Mouse (Mus musculus) stomach, embryonic 14.5 days (tissue): ENCODE measurements around the gene Fem1a. TPM values are rescaled to one million over a fixed set of nuclear protein-coding genes. Genes with fewer than 3 reads are reported as not detected.

Experiments used
- ATAC-seq: fragments of 200-750 bp; cut with Nextera tagmentation; 2 replicates; pipeline ENCODE4 v1.8.0; 2017; ENCODE audit warnings: low read depth, moderate TSS enrichment; ENCODE audit not compliant: insufficient number of reproducible peaks, insufficient read depth, low FRiP score
- H3K27ac ChIP-seq: fragments of 300-500 bp; sonication (generic); 2 replicates; pipeline ENCODE4 v1.5.1; 2014; ENCODE audit warnings: mild to moderate bottlenecking, low read length, moderate library complexity, mixed read lengths
- H3K27me3 ChIP-seq: fragments of 300-500 bp; sonication (generic); 2 replicates; pipeline ENCODE4 v1.6.1; 2014; ENCODE audit warnings: low read length, control low read depth, mixed read lengths; ENCODE audit not compliant: control insufficient read depth, insufficient read depth
- H3K36me3 ChIP-seq: fragments of 300-500 bp; sonication (generic); 2 replicates; pipeline ENCODE4 v1.6.1; 2014; ENCODE audit warnings: mild to moderate bottlenecking, control low read depth, low read length, moderate library complexity, mixed read lengths; ENCODE audit not compliant: control insufficient read depth, insufficient read depth
- H3K4me1 ChIP-seq: fragments of 300-500 bp; sonication (generic); 2 replicates; pipeline ENCODE4 v1.6.1; 2014; ENCODE audit warnings: low read length, control low read depth, mixed read lengths; ENCODE audit not compliant: control insufficient read depth, insufficient read depth
- H3K4me2 ChIP-seq: fragments of 300-500 bp; sonication (generic); replicated peaks from 2 replicates; pipeline ENCODE4 v1.6.1; 2014; ENCODE audit warnings: low read depth, low read length, control low read depth
- H3K4me3 ChIP-seq: fragments of 300-500 bp; sonication (generic); 2 replicates; pipeline ENCODE4 v1.5.1; 2014; ENCODE audit warnings: low read depth, low read length, control low read depth
- H3K9ac ChIP-seq: fragments of 300-500 bp; sonication (generic); replicated peaks from 2 replicates; pipeline ENCODE4 v1.6.1; 2014; ENCODE audit warnings: low read depth, mild to moderate bottlenecking, control low read depth, low read length, moderate library complexity, mixed read lengths
- H3K9me3 ChIP-seq: fragments of 300-500 bp; sonication (generic); 2 replicates; pipeline ENCODE4 v1.6.1; 2016; ENCODE audit warnings: low read depth, low read length, control low read depth; ENCODE audit not compliant: control insufficient read depth
- WGBS: fragments of 180-500 bp; shearing (Covaris S2); extraction: QIAGEN DNeasy Blood & Tissue Kit; methylation state at CpG from one replicate; pipeline ENCODE4 v1.1.7; 2014; 5-methylcytosine and 5-hydroxymethylcytosine counted together
- polyA plus RNA-seq: library from polyadenylated mRNA; unstranded; fragments of >200 nt; fragmentation: Nextera tagmentation; extraction: Ambion mirVana; gene quantifications from 2 replicates; pipeline ENCODE4 v1.2.1, GENCODE M21; 2014

Fem1a gene
- 13.4 and 13.5 TPM in 2 replicates for polyA plus RNA-seq

DNA sequence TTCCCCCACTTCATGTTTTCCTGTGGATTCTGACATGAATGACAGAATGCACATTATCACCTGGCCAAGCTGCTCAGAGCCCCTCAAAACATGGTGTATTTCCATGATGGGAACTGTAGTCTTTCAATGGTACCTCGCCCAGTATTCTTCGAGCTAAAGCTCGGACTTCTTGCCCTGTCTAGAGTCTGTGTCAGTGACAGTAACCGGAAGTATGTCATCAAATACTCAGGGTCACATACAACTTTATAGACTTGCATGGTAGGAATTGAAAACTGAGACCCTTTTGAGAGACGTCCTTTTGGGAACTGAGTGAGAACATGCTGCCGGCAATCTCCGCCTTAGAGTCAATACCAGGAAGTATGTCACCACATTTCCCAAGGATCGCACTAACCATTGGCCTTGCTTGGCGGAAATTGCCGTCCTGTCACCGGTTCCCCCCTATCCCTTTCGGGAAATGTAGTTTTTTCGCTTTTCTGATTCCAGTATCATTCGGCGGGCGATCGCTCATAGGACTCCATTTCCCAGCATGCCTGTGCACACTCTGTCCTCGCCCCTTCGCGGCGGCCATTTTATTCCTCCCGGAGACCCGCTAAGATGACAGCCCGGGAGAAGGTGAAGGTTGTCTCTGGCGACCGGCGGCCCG lies at the start of gene Fem1a:
Fem1a (plus strand) TSS at position 572 of the 643 bp plus-strand sequence.
- Histone ChIP-seq H3K9ac (peak within 1 kb of the TSS; percentile 48), H3K4me1 (peaks cover 15% of the 10 kb centered on the region; the same call in 1 of the 2 replicates), H3K9me3 (no peaks in the 10 kb centered on the region), H3K36me3 (peaks cover 30% of the 10 kb centered on the region), H3K27me3 (no peaks in the 10 kb centered on the region), H3K4me2 (peak within 1 kb of the TSS; percentile 88), H3K4me3 (peak within 1 kb of the TSS; percentile 65), H3K27ac (peak within 1 kb of the TSS; percentile 88)
- peak; percentile 91 for ATAC-seq
- WGBS: 0% methylated on average over 28 of the region's 28 CpGs

DNA sequence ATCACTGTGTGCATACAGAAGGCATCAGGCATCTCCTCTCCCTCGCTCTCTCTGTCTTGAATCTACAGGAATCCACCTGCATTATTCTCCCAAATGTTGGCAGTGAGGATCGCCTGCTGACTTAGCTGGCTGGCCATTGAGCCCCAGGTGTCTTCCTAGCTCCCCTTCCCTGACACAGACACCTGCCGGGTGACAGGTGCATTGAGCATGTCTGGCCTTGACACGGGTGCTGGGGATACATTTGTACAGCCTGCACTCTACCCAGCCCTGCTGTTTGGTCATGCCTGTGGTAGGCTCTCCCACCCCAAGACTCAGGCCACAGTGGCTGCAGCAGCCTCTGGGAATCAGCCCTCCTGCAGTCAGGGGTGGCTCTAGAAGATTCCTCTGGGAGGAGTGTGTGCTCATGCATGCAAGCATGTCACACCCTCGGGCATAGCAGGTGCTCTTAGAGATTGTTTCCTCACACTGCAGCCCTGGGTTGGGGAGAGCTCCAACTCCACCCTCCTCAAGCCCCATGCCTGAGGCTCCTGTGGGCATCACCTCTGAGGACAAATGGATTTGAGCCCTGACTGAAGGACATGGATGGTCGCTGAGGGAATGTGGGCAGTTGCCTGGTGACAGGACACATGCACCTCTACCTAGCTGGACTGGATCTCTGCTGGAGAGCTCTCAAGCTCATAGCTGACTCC lies 49.5 kb upstream of the Fem1a start:
- peaks cover 82% of the 10 kb centered on the region for H3K36me3 ChIP-seq
- ATAC-seq: no peak

DNA sequence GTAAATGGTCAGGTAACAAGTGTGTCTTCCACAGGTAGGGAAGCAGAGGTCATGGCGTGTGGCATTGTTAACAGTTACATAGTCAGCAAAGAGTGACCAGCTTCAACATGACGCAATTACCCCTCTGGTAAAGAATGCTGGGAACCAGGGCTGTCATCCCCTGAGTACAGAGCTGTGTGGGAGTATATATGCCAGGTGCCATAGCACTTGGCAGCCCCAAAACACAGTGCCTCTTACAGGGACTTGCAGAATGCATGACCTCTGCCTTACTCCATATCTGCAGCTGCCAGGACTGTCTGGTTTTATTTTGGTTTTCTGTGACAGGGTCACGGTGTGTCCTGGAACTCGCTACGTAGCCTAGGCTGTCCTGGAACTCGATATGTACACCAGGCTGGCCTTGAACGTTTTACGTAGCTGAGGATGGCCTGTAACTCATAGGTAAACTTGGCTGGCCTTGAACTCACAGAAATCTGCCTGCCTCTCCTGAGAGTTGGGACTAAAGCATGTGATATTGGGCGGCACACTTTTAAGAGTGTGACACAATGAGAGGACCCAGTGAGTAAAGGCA lies 48.6 kb upstream of the Fem1a start:
- Histone ChIP-seq H3K4me2 (no peak overlapping the region), H3K27me3 (no peaks in the 10 kb centered on the region), H3K36me3 (peaks cover 74% of the 10 kb centered on the region), H3K9me3 (no peaks in the 10 kb centered on the region), H3K4me1 (0 out of 2 replicates have a peak, but pooled peaks cover 5% of the 10 kb centered on the region), H3K9ac (no peak overlapping the region), H3K4me3 (no peak overlapping the region), H3K27ac (no peak overlapping the region)
- WGBS: 92% methylated on average over 9 of the region's 9 CpGs
- no peak for ATAC-seq

More for the DNA sequence above, 49.5 kb upstream of the Fem1a start:
- WGBS: 76% methylated on average over 6 of the region's 6 CpGs
- no peaks in the 10 kb centered on the region for H3K4me1 ChIP-seq
- no peak overlapping the region for H3K9ac ChIP-seq
- no peaks in the 10 kb centered on the region for H3K9me3 ChIP-seq
- no peaks in the 10 kb centered on the region for H3K27me3 ChIP-seq
- H3K4me2 ChIP-seq: no peak overlapping the region
- H3K4me3 ChIP-seq: no peak overlapping the region
- no peak overlapping the region for H3K27ac ChIP-seq

DNA sequence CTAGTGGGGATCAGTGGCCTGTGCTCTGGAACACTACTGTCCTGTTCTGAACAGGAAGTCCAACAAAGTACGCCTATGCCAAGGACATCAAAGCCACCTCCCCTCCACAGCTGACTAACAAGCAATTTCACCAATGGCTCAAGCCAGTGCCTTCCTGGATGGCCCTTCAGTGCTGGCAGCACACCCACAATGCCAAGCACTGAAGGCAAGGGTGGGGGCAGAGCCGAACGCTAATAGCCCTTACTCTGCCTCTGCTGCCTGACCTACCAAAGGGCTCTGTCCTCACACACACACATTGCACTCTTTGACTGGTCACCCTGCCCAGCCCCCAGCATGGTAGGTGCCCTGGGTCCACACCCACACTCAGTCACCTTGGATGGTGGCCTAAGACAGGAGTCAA lies 47.8 kb upstream of the Fem1a start:
- ATAC-seq: no peak
- Histone ChIP-seq H3K4me2 (no peak overlapping the region), H3K36me3 (peaks cover 66% of the 10 kb centered on the region), H3K27me3 (no peaks in the 10 kb centered on the region), H3K27ac (no peak overlapping the region), H3K4me1 (0 out of 2 replicates have a peak, but pooled peaks cover 7% of the 10 kb centered on the region), H3K9ac (no peak overlapping the region), H3K9me3 (no peaks in the 10 kb centered on the region), H3K4me3 (no peak overlapping the region)
- 95% methylated on average over 3 of the region's 3 CpGs for WGBS

DNA sequence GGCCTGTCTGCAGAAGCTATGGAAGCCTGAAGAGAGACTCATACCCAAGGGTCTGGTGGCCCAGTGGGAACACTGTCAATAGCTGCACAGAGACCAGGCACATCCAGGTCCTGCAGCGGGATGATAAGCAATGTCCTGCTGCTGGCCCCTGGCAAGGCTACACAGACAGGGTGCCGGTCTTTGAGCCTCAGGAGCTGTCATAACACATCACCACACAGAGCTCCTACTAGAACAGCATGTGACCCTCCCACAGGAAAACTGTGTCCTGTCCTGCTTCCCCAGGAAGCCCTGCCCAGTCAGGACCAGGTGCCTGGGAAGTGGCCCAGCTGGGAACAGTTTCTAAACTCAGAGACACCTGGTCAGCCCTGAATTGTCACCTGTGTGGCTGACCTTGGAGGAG lies 45.5 kb upstream of the Fem1a start:
- Histone ChIP-seq H3K27ac (no peak overlapping the region), H3K4me3 (no peak overlapping the region), H3K27me3 (no peaks in the 10 kb centered on the region), H3K36me3 (peaks cover 49% of the 10 kb centered on the region), H3K4me2 (no peak overlapping the region), H3K9ac (no peak overlapping the region), H3K4me1 (0 out of 2 replicates have a peak, but pooled peaks cover 7% of the 10 kb centered on the region), H3K9me3 (no peaks in the 10 kb centered on the region)
- WGBS: 81% methylated on average over 2 of the region's 2 CpGs
- no peak for ATAC-seq

DNA sequence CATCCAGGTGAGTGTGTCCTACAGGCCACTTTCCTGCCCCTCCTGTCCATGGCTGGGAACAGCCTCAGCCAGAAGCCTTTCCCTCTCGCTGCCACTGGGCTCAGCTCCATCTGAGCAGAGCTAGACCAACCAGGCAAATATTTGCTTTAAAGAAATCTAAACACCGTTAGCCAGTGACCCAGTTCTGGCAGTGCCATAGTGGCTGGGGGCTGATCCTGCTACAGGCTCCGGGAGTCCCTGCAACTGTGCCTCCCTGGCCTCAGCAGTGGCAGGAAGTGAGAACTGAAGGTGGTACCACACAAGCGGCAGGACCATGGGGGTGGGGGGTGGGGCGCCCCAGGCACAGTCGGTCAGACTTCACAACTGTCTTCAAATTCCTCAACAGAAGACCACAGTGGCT lies 43.9 kb upstream of the Fem1a start:
- no peaks in the 10 kb centered on the region for H3K27me3 ChIP-seq
- H3K36me3 ChIP-seq: peaks cover 38% of the 10 kb centered on the region
- H3K9ac ChIP-seq: 0 out of 2 replicates have a peak overlapping the region, but pooled peaks have one; percentile 14
- H3K4me1 ChIP-seq: peaks cover 13% of the 10 kb centered on the region
- no peak overlapping the region for H3K27ac ChIP-seq
- H3K4me3 ChIP-seq: no peak overlapping the region
- ATAC-seq: peak; percentile 56
- no peaks in the 10 kb centered on the region for H3K9me3 ChIP-seq
- WGBS: 36% methylated on average over 6 of the region's 6 CpGs
- H3K4me2 ChIP-seq: no peak overlapping the region

DNA sequence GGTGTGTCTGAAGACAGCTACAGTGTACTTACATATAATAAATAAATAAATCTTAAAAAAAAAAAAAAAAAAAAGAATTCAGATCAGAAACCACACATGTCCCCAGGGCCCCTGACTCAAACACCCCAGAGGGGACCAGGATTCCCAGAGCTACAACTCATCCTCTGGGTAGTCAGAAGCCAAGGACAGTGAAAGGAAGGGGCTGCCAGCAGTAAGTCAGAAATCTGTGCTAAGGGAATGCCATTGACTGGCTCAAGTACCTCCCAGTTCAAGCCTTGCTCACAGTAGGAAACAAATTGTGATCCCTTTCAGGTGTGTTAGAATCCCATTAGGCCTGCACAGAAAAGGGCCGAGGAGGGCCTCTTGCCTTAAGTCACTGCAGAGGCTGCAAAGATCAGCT lies 42.4 kb upstream of the Fem1a start:
- H3K9me3 ChIP-seq: no peaks in the 10 kb centered on the region
- WGBS: 90% methylated on average over 1 of the region's 1 CpGs
- no peak overlapping the region for H3K9ac ChIP-seq
- no peaks in the 10 kb centered on the region for H3K27me3 ChIP-seq
- ATAC-seq: no peak
- H3K4me2 ChIP-seq: no peak overlapping the region
- H3K27ac ChIP-seq: no peak overlapping the region
- peaks cover 27% of the 10 kb centered on the region for H3K36me3 ChIP-seq
- H3K4me3 ChIP-seq: no peak overlapping the region
- peaks cover 18% of the 10 kb centered on the region for H3K4me1 ChIP-seq

DNA sequence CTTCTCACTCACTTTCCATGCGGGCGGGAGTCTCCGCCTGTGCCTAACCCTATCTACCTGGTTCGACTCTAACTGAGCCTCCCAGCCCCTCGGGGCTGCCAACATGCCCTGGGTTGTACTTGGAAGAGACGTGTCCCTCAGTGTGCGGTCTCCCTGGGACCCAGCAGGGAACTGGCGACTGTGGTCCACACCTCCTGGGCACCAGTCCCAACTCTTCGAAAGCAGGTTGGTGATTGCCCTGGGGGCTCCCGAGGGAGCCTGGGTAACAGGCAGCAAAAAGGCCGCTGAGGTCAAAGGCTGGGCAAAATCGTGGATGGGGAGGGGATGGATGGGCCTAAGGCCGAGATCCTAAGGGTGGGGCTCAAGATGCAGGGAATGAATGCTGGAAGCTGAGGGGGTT lies 38.9 kb upstream of the Fem1a start:
- Histone ChIP-seq H3K27ac (no peak overlapping the region), H3K4me2 (peak overlapping the region; percentile 92), H3K9me3 (no peaks in the 10 kb centered on the region), H3K27me3 (no peaks in the 10 kb centered on the region), H3K4me1 (peaks cover 17% of the 10 kb centered on the region), H3K36me3 (0 out of 2 replicates have a peak, but pooled peaks cover 2% of the 10 kb centered on the region), H3K4me3 (peak overlapping the region; percentile 82), H3K9ac (peak overlapping the region; percentile 87)
- WGBS: 64% methylated on average over 13 of the region's 13 CpGs
- no peak for ATAC-seq
